Mouse (Mus musculus): Measurements from ENCODE around the gene Arhgap35.

GRCm38 (mm10) chr7:16635116-16635515 is 20.3 kb upstream of the Arhgap35 start:
- no peak for TF ChIP-seq CTCF (IDR thresholded peaks at IDR 0.05; ENCODE audit: low read depth)
- TF ChIP-seq EP300 (IDR thresholded peaks at IDR 0.05; ENCODE audit: low read depth), result no peak

Data from heart, postnatal 0 days (tissue).